In genomic region chr10:126799393-126799792, GRCm38 (mm10) we compare ENCODE assay signal across 13 mouse cellular contexts.
DNase-seq lines count a peak whose midpoint lies in the region; ATAC-seq and TF ChIP-seq lines count a peak whose summit lies in the region.
"Had no signal": no experiment of that assay in that cellular context is flagged by ENCODE, and none has a peak within 500 bp of the region (broad histone marks: within the 10 kb centered on the region; RNA-seq: fewer than 3 reads in every experiment).

No protein-coding gene starts in this region.

- H3K4me2 ChIP-seq in forebrain, embryonic 14.5 days (ENCODE audit: low read length): no peak overlapping the region
- no peak overlapping the region for H3K4me2 ChIP-seq in forebrain, embryonic 13.5 days
- H3K4me2 ChIP-seq: heart, embryonic 13.5 days had no signal

- intact Hi-C loops in left cerebral cortex, postnatal 14 days (cut with DNase I): no loop called here
- intact Hi-C loops in left cerebral cortex, postnatal 36 days (cut with DNase I): no loop called here

- H3K27ac ChIP-seq in forebrain, embryonic 14.5 days (ENCODE audit: low read depth, low read length): no peak overlapping the region
- no peak overlapping the region for H3K27ac ChIP-seq in forebrain, embryonic 13.5 days
- H3K27ac ChIP-seq in cortical plate, adult 2 months (ENCODE audit: insufficient read depth, low read length): no peak overlapping the region
- H3K27ac ChIP-seq: heart, embryonic 13.5 days had no signal

- no peaks in the 10 kb centered on the region for H3K4me1 ChIP-seq in forebrain, embryonic 14.5 days (ENCODE audit: control insufficient read depth, insufficient read depth, low read length)
- no peaks in the 10 kb centered on the region for H3K4me1 ChIP-seq in forebrain, embryonic 13.5 days
- H3K4me1 ChIP-seq in cortical plate, adult 2 months (ENCODE audit: control insufficient read depth, insufficient read depth, low read length): no peaks in the 10 kb centered on the region
- H3K4me1 ChIP-seq: heart, embryonic 13.5 days had no signal

- TF ChIP-seq POLR2A in cortical plate, adult 2 months (IDR thresholded peaks at IDR 0.05; ENCODE audit: extremely low read depth, insufficient read depth, low read length): no peak

- H3K36me3 ChIP-seq in forebrain, embryonic 14.5 days (ENCODE audit: control insufficient read depth, insufficient read depth, low read length): no peaks in the 10 kb centered on the region
- H3K36me3 ChIP-seq in forebrain, embryonic 13.5 days (ENCODE audit: poor library complexity, severe bottlenecking): no peaks in the 10 kb centered on the region
- H3K36me3 ChIP-seq: heart, embryonic 13.5 days had no signal

- 58% methylated on average over 4 of the region's 4 CpGs for WGBS in forebrain, embryonic 14.5 days
- 59% methylated on average over 4 of the region's 4 CpGs for WGBS in forebrain, embryonic 13.5 days

- H3K9ac ChIP-seq in forebrain, embryonic 14.5 days (ENCODE audit: low read length): no peak overlapping the region
- no peak overlapping the region for H3K9ac ChIP-seq in forebrain, embryonic 13.5 days
- H3K9ac ChIP-seq: heart, embryonic 13.5 days had no signal

- no peaks in the 10 kb centered on the region for H3K27me3 ChIP-seq in forebrain, embryonic 14.5 days (replicated peaks; ENCODE audit: control insufficient read depth, insufficient read depth, low read length)
- no peaks in the 10 kb centered on the region for H3K27me3 ChIP-seq in forebrain, embryonic 13.5 days
- H3K27me3 ChIP-seq: heart, embryonic 13.5 days had no signal

- ATAC-seq in forebrain, embryonic 14.5 days: no peak
- ATAC-seq in forebrain, embryonic 13.5 days: no peak
- ATAC-seq: inflammation-experienced regulatory T-cells, adult 6 months had no signal

- peak; percentile 16 for DNase-seq in forebrain, embryonic 14.5 days (ENCODE audit: low spot score)
- DNase-seq in left cerebral cortex, postnatal 14 days (ENCODE audit: low spot score in 2 of 2): peak; percentile 30
- no peak for DNase-seq in left cerebral cortex, postnatal 36 days (ENCODE audit: low spot score in 2 of 2)
- DNase-seq in A20 (ENCODE audit: low read depth, low spot score): peak; percentile 5
- no peak for DNase-seq in adrenal gland, adult 8-10 months
- no peak for DNase-seq in layer of hippocampus, adult 9-11 months
- DNase-seq: cerebellum, adult 2 months; gastrocnemius, postnatal 25 days; kidney, postnatal 10 days had no signal

- H3K4me3 ChIP-seq in forebrain, embryonic 14.5 days (ENCODE audit: low read depth, low read length): no peak overlapping the region
- H3K4me3 ChIP-seq in forebrain, embryonic 13.5 days: no peak overlapping the region
- no peak overlapping the region for H3K4me3 ChIP-seq in cortical plate, adult 2 months (ENCODE audit: insufficient read depth, low read length)
- H3K4me3 ChIP-seq: heart, embryonic 13.5 days had no signal

- no peaks in the 10 kb centered on the region for H3K9me3 ChIP-seq in forebrain, embryonic 14.5 days (replicated peaks; ENCODE audit: control insufficient read depth, low read length)
- H3K9me3 ChIP-seq in forebrain, embryonic 13.5 days (replicated peaks): no peaks in the 10 kb centered on the region
- H3K9me3 ChIP-seq: heart, embryonic 13.5 days had no signal

- TF ChIP-seq CTCF in cortical plate, adult 2 months (IDR thresholded peaks at IDR 0.05; ENCODE audit: extremely low read depth, insufficient read depth, low read length): peak; percentile 28; the same call in 1 of the 2 replicates

Comparison
In these comparisons a context has a peak if more than half of its experiments do, and no peak if none do; other contexts are left out.
1. DNase-seq: peak in forebrain, embryonic 14.5 days (single experiment), left cerebral cortex, postnatal 14 days (2 of 2) and A20 (single experiment); none in left cerebral cortex, postnatal 36 days (0 of 2), adrenal gland, adult 8-10 months (single experiment) and layer of hippocampus, adult 9-11 months (single experiment).